Mouse (Mus musculus): Measurements from ENCODE around the gene Hmgn5. TPM values are rescaled to one million over a fixed set of nuclear protein-coding genes. Genes with fewer than 3 reads are reported as not detected.

The Hmgn5 gene
- total RNA-seq, 1 experiment: 2.7 TPM

DNA sequence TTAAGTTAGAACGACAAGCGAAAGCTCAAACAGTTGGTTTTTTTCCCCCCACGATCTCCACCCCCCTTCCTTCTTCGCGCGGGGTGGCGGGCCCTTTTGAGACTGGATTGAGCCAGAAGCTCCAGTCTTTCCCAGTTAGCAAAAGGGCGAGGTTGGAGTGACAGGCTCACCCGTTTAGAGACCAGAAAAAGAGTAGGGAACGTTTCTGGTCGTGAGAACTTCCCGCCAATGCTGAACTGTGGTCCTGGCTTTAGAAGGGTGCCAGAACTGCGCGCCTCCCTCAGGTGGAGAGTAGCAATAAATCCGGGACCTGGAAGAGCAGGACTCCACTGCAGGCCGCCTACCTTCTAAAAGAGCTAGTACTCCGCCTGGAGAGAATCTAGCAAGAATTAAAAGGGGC is 482 bp upstream of the Hmgn5 start:
- TF ChIP-seq ZNF384 (IDR thresholded peaks at IDR 0.05; ENCODE audit: low read depth, low read length) (no peak), CHD2 (IDR thresholded peaks at IDR 0.05; ENCODE audit: low read depth, low read length) (no peak), MAFK (IDR thresholded peaks at IDR 0.05; ENCODE audit: insufficient read depth, low read depth, low read length) (no peak), ZC3H11A (IDR thresholded peaks at IDR 0.05; ENCODE audit: borderline replicate concordance, low read depth, low read length) (no peak), HCFC1 (IDR thresholded peaks at IDR 0.05; ENCODE audit: borderline replicate concordance, insufficient read depth, low read length) (no peak)
- H3K9me3 ChIP-seq (ENCODE audit: control insufficient read depth, insufficient read depth, low read depth, low read length): no peaks in the 10 kb centered on the region
- no peaks in the 10 kb centered on the region for H3K36me3 ChIP-seq (ENCODE audit: control insufficient read depth, insufficient read depth, low read length, poor library complexity, severe bottlenecking)
- H3K4me3 ChIP-seq (ENCODE audit: insufficient read depth in 1 of 2, low read depth in 1 of 2, low read length in 2 of 2, poor library complexity in 1 of 2, severe bottlenecking in 1 of 2): peak overlapping the region; percentile 69 to 87
- in situ Hi-C loops (cut with MboI; ENCODE audit: low sequenced_read_pairs in 2 of 2, unreplicated experiment in 2 of 2): no loop called here
- H3K27ac ChIP-seq (ENCODE audit: insufficient read depth, low read depth, low read length, poor library complexity, severe bottlenecking): peak overlapping the region; percentile 2; the same call in 1 of the 2 replicates
- peak overlapping the region; percentile 74 for H3K9ac ChIP-seq (ENCODE audit: insufficient read depth, low read depth, low read length, poor library complexity, severe bottlenecking)
- no peaks in the 10 kb centered on the region for H3K4me1 ChIP-seq (ENCODE audit: control insufficient read depth in 2 of 2, insufficient read depth in 2 of 2, low read length in 2 of 2, poor library complexity in 1 of 2)
- no peak for DNase-seq (ENCODE audit: low read depth, low spot score)

- DNase-seq (ENCODE audit: low read depth, low spot score): no peak
- no peaks in the 10 kb centered on the region for H3K9me3 ChIP-seq (ENCODE audit: control insufficient read depth, insufficient read depth, low read depth, low read length)
- in situ Hi-C loops (cut with MboI; ENCODE audit: low sequenced_read_pairs in 2 of 2, unreplicated experiment in 2 of 2): no loop called here
- no peaks in the 10 kb centered on the region for H3K36me3 ChIP-seq (ENCODE audit: control insufficient read depth, insufficient read depth, low read length, poor library complexity, severe bottlenecking)
- H3K4me3 ChIP-seq (ENCODE audit: insufficient read depth in 1 of 2, low read depth in 1 of 2, low read length in 2 of 2, poor library complexity in 1 of 2, severe bottlenecking in 1 of 2): peak overlapping the region; percentile 69 to 87
- no peak overlapping the region for H3K27ac ChIP-seq (ENCODE audit: insufficient read depth, low read depth, low read length, poor library complexity, severe bottlenecking)
- no peaks in the 10 kb centered on the region for H3K4me1 ChIP-seq (ENCODE audit: control insufficient read depth in 2 of 2, insufficient read depth in 2 of 2, low read length in 2 of 2, poor library complexity in 1 of 2)
- no peak for TF ChIP-seq MAFK (IDR thresholded peaks at IDR 0.05; ENCODE audit: insufficient read depth, low read depth, low read length)
- TF ChIP-seq CHD2 (IDR thresholded peaks at IDR 0.05; ENCODE audit: low read depth, low read length): no peak
- no peak for TF ChIP-seq HCFC1 (IDR thresholded peaks at IDR 0.05; ENCODE audit: borderline replicate concordance, insufficient read depth, low read length)
- TF ChIP-seq ZC3H11A (IDR thresholded peaks at IDR 0.05; ENCODE audit: borderline replicate concordance, low read depth, low read length): no peak
- peak overlapping the region; percentile 56 for H3K9ac ChIP-seq (ENCODE audit: insufficient read depth, low read depth, low read length, poor library complexity, severe bottlenecking)
Observed at GRCm38 (mm10) chrX:109012371-109013031, 703 bp downstream of the Hmgn5 start.

- in situ Hi-C loops (cut with MboI; ENCODE audit: low sequenced_read_pairs in 2 of 2, unreplicated experiment in 2 of 2): no loop called here
- H3K36me3 ChIP-seq (ENCODE audit: control insufficient read depth, insufficient read depth, low read length, poor library complexity, severe bottlenecking): no peaks in the 10 kb centered on the region
- H3K4me1 ChIP-seq (ENCODE audit: control insufficient read depth in 2 of 2, insufficient read depth in 2 of 2, low read length in 2 of 2, poor library complexity in 1 of 2): no peaks in the 10 kb centered on the region
- DNase-seq (ENCODE audit: low read depth, low spot score): no peak
- H3K27ac ChIP-seq (ENCODE audit: insufficient read depth, low read depth, low read length, poor library complexity, severe bottlenecking): no peak overlapping the region
- peak overlapping the region; percentile 69 to 87 for H3K4me3 ChIP-seq (ENCODE audit: insufficient read depth in 1 of 2, low read depth in 1 of 2, low read length in 2 of 2, poor library complexity in 1 of 2, severe bottlenecking in 1 of 2)
- H3K9me3 ChIP-seq (ENCODE audit: control insufficient read depth, insufficient read depth, low read depth, low read length): no peaks in the 10 kb centered on the region
- TF ChIP-seq MAFK (IDR thresholded peaks at IDR 0.05; ENCODE audit: insufficient read depth, low read depth, low read length): no peak
- no peak for TF ChIP-seq ZNF384 (IDR thresholded peaks at IDR 0.05; ENCODE audit: low read depth, low read length)
- no peak for TF ChIP-seq HCFC1 (IDR thresholded peaks at IDR 0.05; ENCODE audit: borderline replicate concordance, insufficient read depth, low read length)
- no peak for TF ChIP-seq CHD2 (IDR thresholded peaks at IDR 0.05; ENCODE audit: low read depth, low read length)
- no peak for TF ChIP-seq ZC3H11A (IDR thresholded peaks at IDR 0.05; ENCODE audit: borderline replicate concordance, low read depth, low read length)
- H3K9ac ChIP-seq (ENCODE audit: insufficient read depth, low read depth, low read length, poor library complexity, severe bottlenecking): no peak overlapping the region
Observed at GRCm38 (mm10) chrX:109011611-109012185, 1.5 kb downstream of the Hmgn5 start.

GRCm38 (mm10) chrX:109001277-109001676 is 11.9 kb downstream of the Hmgn5 start:
- DNase-seq (ENCODE audit: low read depth, low spot score): no peak

More at GRCm38 (mm10) chrX:109001277-109001676, 11.9 kb downstream of the Hmgn5 start:
- in situ Hi-C loops (cut with MboI; ENCODE audit: low sequenced_read_pairs in 2 of 2, unreplicated experiment in 2 of 2): no loop called here
- H3K36me3 ChIP-seq (ENCODE audit: control insufficient read depth, insufficient read depth, low read length, poor library complexity, severe bottlenecking): no peaks in the 10 kb centered on the region
- H3K9ac ChIP-seq (ENCODE audit: insufficient read depth, low read depth, low read length, poor library complexity, severe bottlenecking): no peak overlapping the region
- TF ChIP-seq ZC3H11A (IDR thresholded peaks at IDR 0.05; ENCODE audit: borderline replicate concordance, low read depth, low read length): no peak
- no peak for TF ChIP-seq ZNF384 (IDR thresholded peaks at IDR 0.05; ENCODE audit: low read depth, low read length)
- TF ChIP-seq CHD2 (IDR thresholded peaks at IDR 0.05; ENCODE audit: low read depth, low read length): no peak
- no peak for TF ChIP-seq MAFK (IDR thresholded peaks at IDR 0.05; ENCODE audit: insufficient read depth, low read depth, low read length)
- no peak for TF ChIP-seq HCFC1 (IDR thresholded peaks at IDR 0.05; ENCODE audit: borderline replicate concordance, insufficient read depth, low read length)
- no peak overlapping the region for H3K27ac ChIP-seq (ENCODE audit: insufficient read depth, low read depth, low read length, poor library complexity, severe bottlenecking)
- no peaks in the 10 kb centered on the region for H3K4me1 ChIP-seq (ENCODE audit: control insufficient read depth in 2 of 2, insufficient read depth in 2 of 2, low read length in 2 of 2, poor library complexity in 1 of 2)
- H3K9me3 ChIP-seq (ENCODE audit: control insufficient read depth, insufficient read depth, low read depth, low read length): no peaks in the 10 kb centered on the region
- no peak overlapping the region for H3K4me3 ChIP-seq (ENCODE audit: insufficient read depth in 1 of 2, low read depth in 1 of 2, low read length in 2 of 2, poor library complexity in 1 of 2, severe bottlenecking in 1 of 2)

Other genes starting within 250 kb of the Hmgn5 start
- 10.6 and 11.7 TPM in 2 replicates for gene Brwd3, start 179.0 kb downstream of the Hmgn5 start, total RNA-seq (2012; rRNA removed)
- 4.8 and 13.6 TPM in 2 replicates for gene Sh3bgrl, start 82.0 kb upstream of the Hmgn5 start, total RNA-seq (2012; rRNA removed)
- not detected in 2 replicates for gene Gm6377, start 183.4 kb upstream of the Hmgn5 start, total RNA-seq (2012; rRNA removed)

Data from ES-E14 (cell line).